ENCODE assay signal across 10 mouse cellular contexts in the genomic region with DNA sequence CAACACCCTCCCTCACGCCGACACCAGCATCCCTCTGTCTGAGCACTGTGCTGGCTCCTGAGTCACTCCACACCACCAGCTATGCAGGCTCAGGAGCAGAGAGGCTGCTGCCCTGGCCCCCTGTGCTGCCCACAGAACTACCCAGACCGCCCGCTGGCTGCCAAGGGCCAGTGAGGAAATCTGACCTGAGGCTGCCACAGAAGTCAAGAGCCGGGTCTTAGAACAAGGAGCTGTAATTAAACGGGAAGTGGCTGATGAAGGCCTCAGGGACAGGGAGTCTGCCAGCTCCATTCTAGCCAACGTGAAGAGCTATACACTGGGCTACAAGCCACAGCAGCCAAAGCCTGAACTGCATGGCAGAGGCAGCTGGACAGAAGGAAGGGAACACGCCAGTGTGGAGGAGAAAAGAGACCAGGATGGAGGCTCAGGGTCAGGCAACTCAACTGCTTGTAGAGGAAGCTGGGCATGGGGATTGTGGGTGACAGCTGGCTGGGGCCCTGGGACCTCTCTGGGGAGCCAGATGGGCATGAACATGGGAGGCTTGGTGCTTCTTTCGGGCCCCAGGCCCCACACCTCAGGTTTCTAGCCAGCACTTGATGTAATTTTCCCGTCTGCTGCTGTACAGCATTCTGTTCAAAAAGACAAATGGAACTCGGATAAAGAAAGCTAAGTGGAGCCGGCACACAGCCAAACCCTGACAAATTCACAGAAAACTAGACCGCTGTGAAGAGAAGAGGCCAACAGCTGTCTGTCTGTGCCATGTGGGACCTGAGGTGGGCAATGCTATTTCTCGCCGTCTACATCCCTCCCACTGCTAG. TPM values are rescaled to one million over a fixed set of nuclear protein-coding genes. Genes with fewer than 3 reads are reported as not detected.
DNase-seq lines count a peak whose midpoint lies in the region; ATAC-seq and TF ChIP-seq lines count a peak whose summit lies in the region.
"Had no signal": no experiment of that assay in that cellular context is flagged by ENCODE, and none has a peak within 500 bp of the region (broad histone marks: within the 10 kb centered on the region; RNA-seq: fewer than 3 reads in every experiment).

No protein-coding gene starts in this region.

- no peak overlapping the region for H3K4me2 ChIP-seq in heart, embryonic 12.5 days
- no peak overlapping the region for H3K4me2 ChIP-seq in heart, embryonic 15.5 days
- no peak overlapping the region for H3K4me2 ChIP-seq in liver, postnatal 0 days (ENCODE audit: low read depth, low read length)

- intact Hi-C loops in heart, postnatal 36 days (cut with DNase I): no loop called here

- 63% methylated on average over 15 of the region's 15 CpGs for WGBS in heart, embryonic 12.5 days
- WGBS in heart, embryonic 15.5 days: 48% methylated on average over 15 of the region's 15 CpGs
- WGBS in liver, postnatal 0 days (ENCODE audit: insufficient replicate concordance): 68% methylated on average over 15 of the region's 15 CpGs
- 80% methylated on average over 15 of the region's 15 CpGs for WGBS in thymus, adult 2 months

- no peak for ATAC-seq in heart, embryonic 12.5 days (ENCODE audit: insufficient number of reproducible peaks, low FRiP score)
- ATAC-seq in heart, embryonic 15.5 days (replicated peaks; ENCODE audit: insufficient number of reproducible peaks, insufficient read depth, low FRiP score, low read depth): no peak
- ATAC-seq in liver, postnatal 0 days: no peak

- H3K27me3 ChIP-seq in heart, embryonic 12.5 days (replicated peaks): no peaks in the 10 kb centered on the region
- H3K27me3 ChIP-seq in heart, embryonic 15.5 days: no peaks in the 10 kb centered on the region
- H3K27me3 ChIP-seq in liver, postnatal 0 days (ENCODE audit: insufficient read depth, low read length): no peaks in the 10 kb centered on the region
- H3K27me3 ChIP-seq in thymus, adult 2 months (ENCODE audit: control insufficient read depth, insufficient read depth, low read length): no peaks in the 10 kb centered on the region
- H3K27me3 ChIP-seq: megakaryocyte, embryonic 14.5 days had no signal

- TF ChIP-seq POLR2A in thymus, adult 2 months (IDR thresholded peaks at IDR 0.05; ENCODE audit: control insufficient read depth, extremely low read depth, insufficient read depth, low read length, poor library complexity): no peak

- H3K9ac ChIP-seq in heart, embryonic 12.5 days: peak overlapping the region; percentile 23; the same call in 1 of the 2 replicates
- peak overlapping the region; percentile 24; the same call in 1 of the 2 replicates for H3K9ac ChIP-seq in heart, embryonic 15.5 days
- H3K9ac ChIP-seq in liver, postnatal 0 days (replicated peaks): no peak overlapping the region

- TF ChIP-seq EP300 in liver, postnatal 0 days (IDR thresholded peaks at IDR 0.05; ENCODE audit: low read depth): no peak

- peak overlapping the region; percentile 8; the same call in 1 of the 2 replicates for H3K27ac ChIP-seq in heart, embryonic 12.5 days (ENCODE audit: poor library complexity, severe bottlenecking)
- H3K27ac ChIP-seq in heart, embryonic 15.5 days: peak overlapping the region; percentile 71
- H3K27ac ChIP-seq in liver, postnatal 0 days (ENCODE audit: low read depth): 0 out of 2 replicates have a peak overlapping the region, but pooled peaks have one; percentile 4
- H3K27ac ChIP-seq in thymus, adult 2 months (ENCODE audit: control insufficient read depth, insufficient read depth, low read length): no peak overlapping the region

- no peaks in the 10 kb centered on the region for H3K9me3 ChIP-seq in heart, embryonic 12.5 days (replicated peaks)
- H3K9me3 ChIP-seq in heart, embryonic 15.5 days (replicated peaks): no peaks in the 10 kb centered on the region
- H3K9me3 ChIP-seq in liver, postnatal 0 days (ENCODE audit: low read length): no peaks in the 10 kb centered on the region
- H3K9me3 ChIP-seq: G1E; megakaryocyte, embryonic 14.5 days had no signal

- DNase-seq in heart, postnatal 36 days: no peak
- DNase-seq in adipocyte (ENCODE audit: low spot score): peak; percentile 67
- no peak for DNase-seq in liver, postnatal 0 days
- DNase-seq in thymus, postnatal 25 days: no peak
- DNase-seq in thymus, adult 2 months: no peak
- DNase-seq in cerebellum, adult 9-10 months: no peak

- H3K4me1 ChIP-seq in heart, embryonic 12.5 days (replicated peaks): peaks cover 73% of the 10 kb centered on the region
- peaks cover 60% of the 10 kb centered on the region for H3K4me1 ChIP-seq in heart, embryonic 15.5 days (replicated peaks)
- peaks cover 23% of the 10 kb centered on the region for H3K4me1 ChIP-seq in liver, postnatal 0 days (ENCODE audit: insufficient read depth)
- 0 out of 2 replicates have a peak, but pooled peaks cover 2% of the 10 kb centered on the region for H3K4me1 ChIP-seq in thymus, adult 2 months (replicated peaks; ENCODE audit: control insufficient read depth, insufficient read depth, low read length)

- no peak for TF ChIP-seq CTCF in liver, postnatal 0 days (IDR thresholded peaks at IDR 0.05; ENCODE audit: low read depth)
- TF ChIP-seq CTCF in thymus, adult 2 months (IDR thresholded peaks at IDR 0.05; ENCODE audit: borderline replicate concordance, control insufficient read depth, extremely low read depth, insufficient read depth, low read length, poor library complexity): no peak

- no peak overlapping the region for H3K4me3 ChIP-seq in heart, embryonic 12.5 days
- H3K4me3 ChIP-seq in heart, embryonic 15.5 days: no peak overlapping the region
- no peak overlapping the region for H3K4me3 ChIP-seq in liver, postnatal 0 days (ENCODE audit: low read depth, low read length)
- H3K4me3 ChIP-seq in thymus, adult 2 months (ENCODE audit: control insufficient read depth, insufficient read depth, low read length): no peak overlapping the region
- H3K4me3 ChIP-seq: megakaryocyte, embryonic 14.5 days had no signal

- peaks cover 34% of the 10 kb centered on the region for H3K36me3 ChIP-seq in heart, embryonic 12.5 days
- H3K36me3 ChIP-seq in heart, embryonic 15.5 days: peaks cover 24% of the 10 kb centered on the region
- peaks cover 16% of the 10 kb centered on the region for H3K36me3 ChIP-seq in liver, postnatal 0 days (replicated peaks; ENCODE audit: insufficient read depth, low read length)
- H3K36me3 ChIP-seq in thymus, adult 2 months (ENCODE audit: control insufficient read depth, insufficient read depth, low read length): peaks cover 7% of the 10 kb centered on the region; the same call in 1 of the 2 replicates

RNA-seq across cellular contexts. Expression of gene Coro1c, which starts 25.8 kb away (rescaled TPM):
- polyA plus RNA-seq in heart, embryonic 12.5 days (2016; fragmentation: Nextera tagmentation; extraction: Ambion mirVana): 137 and 141 TPM in 2 replicates
- total RNA-seq in heart, postnatal 36 days (2021): 10 to 100 TPM; 34.3 to 37.5 TPM
- 72.7 and 95.4 TPM in 2 replicates for polyA plus RNA-seq in heart, embryonic 15.5 days (2015; fragmentation: Nextera tagmentation; extraction: Ambion mirVana)
- 23.6 and 27.6 TPM in 2 replicates for polyA plus RNA-seq in liver, postnatal 0 days (2015; fragmentation: Nextera tagmentation; extraction: Ambion mirVana)
- polyA plus RNA-seq in thymus, adult 2 months (2012; rRNA removed): 67.8 and 78.3 TPM in 2 replicates

RNA-seq across cellular contexts. Expression of gene Selplg, which starts 50.3 kb away (rescaled TPM):
- polyA plus RNA-seq in heart, embryonic 12.5 days (2016; fragmentation: Nextera tagmentation; extraction: Ambion mirVana): 0.51 and 0.72 TPM in 2 replicates
- 1 to 10 TPM; 3.1 to 4.6 TPM for total RNA-seq in heart, postnatal 36 days (2021)
- 2.7 and 18.4 TPM in 2 replicates for polyA plus RNA-seq in heart, embryonic 15.5 days (2015; fragmentation: Nextera tagmentation; extraction: Ambion mirVana)
- polyA plus RNA-seq in liver, postnatal 0 days (2015; fragmentation: Nextera tagmentation; extraction: Ambion mirVana): 18.9 and 21.5 TPM in 2 replicates
- 755 and 783 TPM in 2 replicates for polyA plus RNA-seq in thymus, adult 2 months (2012; rRNA removed)

Comparison
In these comparisons a context has a peak if more than half of its experiments do, and no peak if none do; other contexts are left out.
1. RNA of gene Selplg, which starts 50.3 kb away (polyA plus RNA-seq): 755 to 783 TPM in thymus, adult 2 months; 18.9 to 21.5 TPM in liver, postnatal 0 days, 2.7 to 18.4 TPM in heart, embryonic 15.5 days and 0.51 to 0.72 TPM in heart, embryonic 12.5 days; every median in the first group is over 10 times any median in the second.